Mouse (Mus musculus): ENCODE results near the gene Ramp2.

Ramp2 gene

DNA sequence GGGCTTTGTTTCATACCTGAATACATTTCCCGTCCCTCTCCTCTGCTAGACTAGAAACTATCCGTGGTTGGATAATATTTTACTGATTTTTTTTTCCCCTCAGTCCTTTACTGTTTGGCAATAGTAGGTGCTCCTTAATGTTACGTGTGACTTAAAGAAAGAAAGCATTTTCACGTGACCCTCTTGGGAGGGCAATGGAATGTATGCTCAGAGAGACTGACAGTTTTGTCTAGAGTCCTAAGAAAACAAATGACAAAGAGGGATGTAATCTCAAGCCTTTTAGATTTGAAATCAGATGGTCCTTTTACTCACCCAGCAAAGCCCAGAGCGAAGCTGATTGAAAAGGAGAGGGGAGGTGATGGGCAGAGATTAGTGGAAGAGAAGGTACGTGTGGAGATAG is 20.1 kb downstream of the Ramp2 start:
- no peak for DNase-seq (ENCODE audit: low read depth in 1 of 2, low spot score in 2 of 2)

- DNase-seq (ENCODE audit: low read depth in 1 of 2, low spot score in 2 of 2) = no peak
These were observed 23.8 kb downstream of the Ramp2 start for GRCm38 (mm10) chr11:101269577-101270116.

DNA sequence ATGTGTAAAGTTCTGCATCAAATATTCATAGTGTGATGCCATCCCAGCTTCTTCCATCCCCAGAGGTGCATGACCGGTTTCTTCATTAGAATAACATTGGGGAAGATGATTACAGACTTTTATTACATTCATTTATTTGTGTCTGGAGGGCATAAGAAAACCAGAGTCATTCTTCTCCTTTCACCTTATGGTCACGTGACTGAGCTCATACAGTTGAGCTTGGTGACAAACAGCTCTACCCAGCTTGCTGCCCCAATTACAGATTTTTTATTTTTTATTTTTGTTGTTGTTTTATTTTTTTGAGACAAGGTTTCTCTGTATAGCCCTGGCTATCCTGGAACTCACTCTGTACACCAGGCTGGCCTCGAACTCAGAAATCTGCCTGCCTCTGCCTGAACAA is 26.6 kb downstream of the Ramp2 start:
- no peak for DNase-seq (ENCODE audit: low read depth in 1 of 2, low spot score in 2 of 2)

GRCm38 (mm10) chr11:101275309-101275708 is 29.5 kb downstream of the Ramp2 start:
- no peak for DNase-seq (ENCODE audit: low read depth in 1 of 2, low spot score in 2 of 2)

GRCm38 (mm10) chr11:101276319-101277070 is 30.7 kb downstream of the Ramp2 start:
- DNase-seq (ENCODE audit: low read depth in 1 of 2, low spot score in 2 of 2) = no peak

- DNase-seq (ENCODE audit: low read depth in 1 of 2, low spot score in 2 of 2) = no peak
These were observed 31.8 kb downstream of the Ramp2 start for GRCm38 (mm10) chr11:101277381-101278222.

GRCm38 (mm10) chr11:101278223-101279192 is 32.7 kb downstream of the Ramp2 start, which contains the start of the genes Cntd1 and Coa3:
TSS of gene Cntd1 (plus strand) at chr11:101279012.
TSS of gene Coa3 (minus strand) at chr11:101279114.
- peak in 1 of 2 experiments; percentile 40 for DNase-seq (ENCODE audit: low read depth in 1 of 2, low spot score in 2 of 2)

- DNase-seq (ENCODE audit: low read depth in 1 of 2, low spot score in 2 of 2) = no peak
These were observed 33.4 kb downstream of the Ramp2 start for GRCm38 (mm10) chr11:101279193-101279569.

GRCm38 (mm10) chr11:101280837-101281236 is 35.0 kb downstream of the Ramp2 start:
- no peak for DNase-seq (ENCODE audit: low read depth in 1 of 2, low spot score in 2 of 2)

DNA sequence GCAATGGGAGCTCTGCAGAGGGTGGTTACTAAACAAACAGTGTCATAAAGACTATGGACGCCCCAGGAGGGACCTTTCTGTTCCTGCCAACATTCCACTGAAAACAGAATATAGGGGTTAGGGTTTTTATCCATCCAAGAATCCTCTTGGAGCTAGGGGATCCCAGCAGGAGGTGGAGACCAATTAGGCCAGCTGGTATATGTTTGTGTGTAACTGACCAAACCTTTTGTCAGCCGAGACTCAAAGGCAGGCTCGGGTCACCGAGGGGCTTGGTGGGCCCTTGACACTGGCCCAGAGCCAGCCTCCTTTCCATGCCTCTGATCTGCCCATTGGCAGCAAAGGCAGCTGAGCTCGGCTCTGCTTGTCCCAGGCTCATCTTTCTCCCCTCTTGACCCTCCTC is 37.1 kb downstream of the Ramp2 start:
- no peak for DNase-seq (ENCODE audit: low read depth in 1 of 2, low spot score in 2 of 2)

DNA sequence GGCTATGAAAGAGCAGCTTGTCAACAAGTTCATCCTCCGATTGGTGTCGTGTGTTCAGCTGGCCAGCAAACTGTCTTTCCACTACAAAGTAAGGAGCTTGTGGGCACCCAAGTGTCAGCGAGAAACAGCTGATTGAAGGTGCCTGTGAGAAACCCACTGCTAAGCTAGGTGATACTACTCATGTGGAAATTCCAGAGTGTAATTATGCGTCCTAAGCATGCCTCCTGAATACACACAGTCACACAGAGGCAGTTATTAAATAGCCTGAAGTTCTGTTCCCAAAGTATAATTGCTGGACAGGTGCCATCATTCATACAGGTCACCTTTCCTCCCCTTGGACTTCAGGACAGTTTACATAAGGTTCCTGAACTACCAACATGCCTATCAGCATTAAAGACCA is 38.0 kb downstream of the Ramp2 start:
- no peak for DNase-seq (ENCODE audit: low read depth in 1 of 2, low spot score in 2 of 2)

DNA sequence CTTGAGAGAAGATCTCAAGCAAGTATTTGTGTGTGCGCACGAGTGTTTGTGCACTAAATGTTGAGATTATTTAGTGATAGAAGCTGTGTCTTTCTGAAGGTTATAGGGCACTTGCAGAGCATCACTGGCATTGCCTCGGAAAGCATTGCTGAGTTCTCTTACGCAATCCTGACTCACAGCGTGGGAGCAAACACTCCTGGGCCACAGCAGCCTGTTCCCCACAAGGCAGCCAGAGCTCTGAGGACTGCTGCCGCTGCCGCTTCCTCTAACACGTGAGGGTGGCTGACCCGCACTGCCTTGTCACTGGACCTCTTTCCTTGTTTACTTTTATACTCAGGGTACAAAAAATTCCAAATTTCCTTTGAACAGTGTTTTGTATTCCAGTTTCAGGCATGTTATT is 41.5 kb downstream of the Ramp2 start:
- peak in 1 of 2 experiments; percentile 19 for DNase-seq (ENCODE audit: low read depth in 1 of 2, low spot score in 2 of 2)

DNA sequence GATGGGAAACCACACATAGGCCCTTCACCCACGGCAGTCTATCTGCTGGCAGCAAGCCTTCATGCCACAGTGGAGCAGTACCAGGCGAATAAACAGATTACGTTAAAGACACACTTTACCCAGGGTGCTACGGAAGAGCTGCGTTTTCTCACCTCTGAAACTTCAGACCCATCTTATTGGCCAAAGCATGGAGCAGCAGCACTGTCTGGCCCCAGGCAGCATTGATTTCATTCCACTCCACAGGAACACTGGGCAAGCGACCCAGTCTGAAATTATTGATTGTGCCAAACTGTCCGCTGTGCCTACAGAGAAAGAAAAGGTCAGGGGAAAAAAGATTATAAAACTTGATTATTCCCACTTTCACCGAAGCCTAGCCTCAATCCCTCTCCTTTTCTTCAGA is 45.4 kb downstream of the Ramp2 start:
- no peak for DNase-seq (ENCODE audit: low read depth in 1 of 2, low spot score in 2 of 2)

- no peak for DNase-seq (ENCODE audit: low read depth in 1 of 2, low spot score in 2 of 2)
These were observed 49.4 kb downstream of the Ramp2 start for GRCm38 (mm10) chr11:101295191-101295590.

DNA sequence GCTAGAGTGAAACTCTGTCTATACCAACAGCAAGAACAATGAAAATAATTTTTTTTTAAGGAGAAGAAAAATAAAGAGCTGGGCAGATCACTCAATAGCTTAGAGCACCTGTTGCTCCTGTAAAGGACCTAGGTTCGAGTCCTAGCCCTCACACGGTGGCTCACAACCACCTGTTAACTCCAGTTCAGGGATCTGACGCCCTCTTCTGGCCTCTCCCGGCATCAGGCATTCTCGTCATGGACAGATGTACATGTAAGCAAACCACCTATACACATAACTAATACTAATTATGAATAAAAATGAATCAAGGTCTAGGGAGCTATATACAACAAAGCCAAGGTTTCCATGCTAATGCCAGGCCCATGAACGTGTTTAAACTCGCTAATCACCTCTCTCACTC is 55.1 kb downstream of the Ramp2 start:
- DNase-seq (ENCODE audit: low read depth in 1 of 2, low spot score in 2 of 2) = no peak

- no peak for DNase-seq (ENCODE audit: low read depth in 1 of 2, low spot score in 2 of 2)
These were observed 55.6 kb downstream of the Ramp2 start for GRCm38 (mm10) chr11:101301299-101302003.

GRCm38 (mm10) chr11:101302004-101302798 is 56.4 kb downstream of the Ramp2 start, which contains the start of gene Becn1:
TSS of gene Becn1 (minus strand) at chr11:101302286.
- DNase-seq (ENCODE audit: low read depth in 1 of 2, low spot score in 2 of 2) = peak; percentile 87 to 93

- no peak for DNase-seq (ENCODE audit: low read depth in 1 of 2, low spot score in 2 of 2)
These were observed 61.9 kb downstream of the Ramp2 start for GRCm38 (mm10) chr11:101307744-101308143.
